Mouse (Mus musculus): ENCODE results near the gene Ctns.

DNA sequence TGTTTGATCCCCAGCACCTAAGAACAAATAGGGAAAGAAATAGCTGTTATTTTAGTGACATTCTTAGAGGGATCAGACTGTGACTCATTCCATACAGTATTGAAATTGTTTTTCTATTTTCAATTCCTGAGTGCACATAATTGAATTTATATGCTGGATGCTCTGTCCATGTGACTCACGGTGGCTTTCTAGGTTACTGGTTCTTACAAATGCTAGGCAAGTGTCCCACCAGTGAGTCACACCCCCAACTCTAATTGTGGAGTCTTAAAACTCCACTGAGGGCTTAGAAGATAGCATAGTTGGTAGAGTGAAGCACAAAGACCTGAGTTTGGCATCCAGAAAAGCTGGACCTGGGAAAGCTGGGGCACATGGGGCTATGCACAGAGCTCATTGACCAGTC, 21.8 kb upstream of the Ctns start:
- TF ChIP-seq CTCF (IDR thresholded peaks at IDR 0.05; ENCODE audit: low read depth) (no peak), EP300 (optimal IDR thresholded peaks at IDR 0.05) (no peak)

Data from stomach, postnatal 0 days (tissue).